Mouse (Mus musculus): ENCODE data around the gene Cmss1. TPM values are rescaled to one million over a fixed set of nuclear protein-coding genes. Genes with fewer than 3 reads are reported as not detected.

The Cmss1 gene
- polyA plus RNA-seq (2012): 59.0 and 82.2 TPM in 2 replicates

GRCm38 (mm10) chr16:57606444-57607227 is at the start of gene Cmss1:
Gene Cmss1, minus strand, starts transcription at chr16:57606864.
- no peak for TF ChIP-seq GATA1 (IDR thresholded peaks at IDR 0.05; ENCODE audit: low read length)

- TF ChIP-seq GATA1 (IDR thresholded peaks at IDR 0.05; ENCODE audit: low read length): no peak
Observed at GRCm38 (mm10) chr16:57649888-57650287, 43.2 kb upstream of the Cmss1 start.

- TF ChIP-seq GATA1 (IDR thresholded peaks at IDR 0.05; ENCODE audit: low read length): no peak
Observed at GRCm38 (mm10) chr16:57641346-57641885, 34.8 kb upstream of the Cmss1 start.

GRCm38 (mm10) chr16:57634766-57635165 is 28.1 kb upstream of the Cmss1 start:
- no peak for TF ChIP-seq GATA1 (IDR thresholded peaks at IDR 0.05; ENCODE audit: low read length)

- no peak for TF ChIP-seq GATA1 (IDR thresholded peaks at IDR 0.05; ENCODE audit: low read length)
Observed at GRCm38 (mm10) chr16:57634191-57634590, 27.5 kb upstream of the Cmss1 start.

- no peak for TF ChIP-seq GATA1 (IDR thresholded peaks at IDR 0.05; ENCODE audit: low read length)
Observed at GRCm38 (mm10) chr16:57611768-57612167, 5.1 kb upstream of the Cmss1 start.

- no peak for TF ChIP-seq GATA1 (IDR thresholded peaks at IDR 0.05; ENCODE audit: low read length)
Observed at GRCm38 (mm10) chr16:57601031-57601430, 5.6 kb downstream of the Cmss1 start.

- no peak for TF ChIP-seq GATA1 (IDR thresholded peaks at IDR 0.05; ENCODE audit: low read length)
Observed at GRCm38 (mm10) chr16:57597295-57597957, 9.2 kb downstream of the Cmss1 start.

GRCm38 (mm10) chr16:57593422-57594157 is 13.1 kb downstream of the Cmss1 start:
- TF ChIP-seq GATA1 (IDR thresholded peaks at IDR 0.05; ENCODE audit: low read length): no peak

- no peak for TF ChIP-seq GATA1 (IDR thresholded peaks at IDR 0.05; ENCODE audit: low read length)
Observed at GRCm38 (mm10) chr16:57585201-57585600, 21.5 kb downstream of the Cmss1 start.

GRCm38 (mm10) chr16:57582008-57582407 is 24.7 kb downstream of the Cmss1 start:
- no peak for TF ChIP-seq GATA1 (IDR thresholded peaks at IDR 0.05; ENCODE audit: low read length)

- TF ChIP-seq GATA1 (IDR thresholded peaks at IDR 0.05; ENCODE audit: low read length): no peak
Observed at GRCm38 (mm10) chr16:57580041-57580440, 26.6 kb downstream of the Cmss1 start.

- no peak for TF ChIP-seq GATA1 (IDR thresholded peaks at IDR 0.05; ENCODE audit: low read length)
Observed at GRCm38 (mm10) chr16:57577519-57577918, 29.1 kb downstream of the Cmss1 start.

- no peak for TF ChIP-seq GATA1 (IDR thresholded peaks at IDR 0.05; ENCODE audit: low read length)
Observed at GRCm38 (mm10) chr16:57575764-57576388, 30.8 kb downstream of the Cmss1 start.

GRCm38 (mm10) chr16:57573831-57574230 is 32.8 kb downstream of the Cmss1 start:
- TF ChIP-seq GATA1 (IDR thresholded peaks at IDR 0.05; ENCODE audit: low read length): no peak
